Mouse (Mus musculus) brown adipose tissue, adult 24 weeks (tissue): ENCODE data around the gene Zfp428. TPM values are rescaled to one million over a fixed set of nuclear protein-coding genes. Genes with fewer than 3 reads are reported as not detected.

ENCODE experiments used
- polyA plus RNA-seq: library from polyadenylated mRNA; stranded (reverse); fragments of >200 nt; gene quantifications from 2 replicates; pipeline ENCODE4 v1.2.4, GENCODE M21; 2012; ENCODE audit not compliant: missing spikeins, insufficient read depth, insufficient read length

The Zfp428 gene
- polyA plus RNA-seq, 1 experiment = 4.7 TPM

Other genes starting within 250 kb of the Zfp428 start
- 1.4 and 4.4 TPM in 2 replicates for gene Zfp93, start 236.6 kb upstream of the Zfp428 start, polyA plus RNA-seq
- gene Zfp61, start 205.8 kb upstream of the Zfp428 start, polyA plus RNA-seq = 1.5 and 2.0 TPM in 2 replicates
- 3.8 and 4.5 TPM in 2 replicates for gene Zfp94, start 190.3 kb upstream of the Zfp428 start, polyA plus RNA-seq
- gene Tescl, start 173.1 kb upstream of the Zfp428 start, polyA plus RNA-seq = not detected in 2 replicates
- gene Lypd5, start 157.8 kb upstream of the Zfp428 start, polyA plus RNA-seq = not detected in 2 replicates
- not detected in 2 replicates for gene Kcnn4, start 136.7 kb upstream of the Zfp428 start, polyA plus RNA-seq
- 6.1 and 8.2 TPM in 2 replicates for gene Smg9, start 107.4 kb upstream of the Zfp428 start, polyA plus RNA-seq
- not detected in 2 replicates for gene Irgc1, start 54.7 kb upstream of the Zfp428 start, polyA plus RNA-seq
- gene Plaur, start 44.5 kb upstream of the Zfp428 start, polyA plus RNA-seq = 3.0 TPM in 1 of 2 replicates, not detected in the other
- 3.1 and 3.5 TPM in 2 replicates for gene Cadm4, start 25.0 kb upstream of the Zfp428 start, polyA plus RNA-seq
- gene AC161166.1, start 5.4 kb downstream of the Zfp428 start, polyA plus RNA-seq = not detected in 2 replicates
- gene Irgq, start 23.7 kb downstream of the Zfp428 start, polyA plus RNA-seq = 9.1 and 9.2 TPM in 2 replicates
- gene Pinlyp, start 39.1 kb downstream of the Zfp428 start, polyA plus RNA-seq = not detected in 2 replicates
- 20.7 and 22.5 TPM in 2 replicates for gene Xrcc1, start 39.3 kb downstream of the Zfp428 start, polyA plus RNA-seq
- gene Ethe1, start 80.5 kb downstream of the Zfp428 start, polyA plus RNA-seq = 17.2 and 20.4 TPM in 2 replicates
- gene Zfp575, start 80.6 kb downstream of the Zfp428 start, polyA plus RNA-seq = not detected in 2 replicates
- gene Phldb3, start 103.8 kb downstream of the Zfp428 start, polyA plus RNA-seq = 0.75 TPM in 1 of 2 replicates, not detected in the other
- not detected in 2 replicates for gene Lypd3, start 129.5 kb downstream of the Zfp428 start, polyA plus RNA-seq
- gene Tex101, start 169.7 kb downstream of the Zfp428 start, polyA plus RNA-seq = not detected in 2 replicates
- not detected in 2 replicates for gene BC049730, start 202.2 kb downstream of the Zfp428 start, polyA plus RNA-seq
- not detected in 2 replicates for gene Gm4763, start 219.9 kb downstream of the Zfp428 start, polyA plus RNA-seq